Mouse (Mus musculus) embryonic fibroblast, embryonic 13.5 days (primary cell): ENCODE results near the gene Il12rb2.

ENCODE experiments used
- CTCF ChIP-seq: IDR thresholded peaks from 2 replicates; pipeline ENCODE4 v1.5.1; 2011; ENCODE audit warnings: mild to moderate bottlenecking, control low read depth, low read length, moderate library complexity, borderline replicate concordance; ENCODE audit not compliant: insufficient read depth
- POLR2A ChIP-seq: IDR thresholded peaks from 2 replicates; pipeline ENCODE4 v1.6.1; 2011; ENCODE audit warnings: low read depth, mild to moderate bottlenecking, control low read depth, low read length, moderate library complexity

DNA sequence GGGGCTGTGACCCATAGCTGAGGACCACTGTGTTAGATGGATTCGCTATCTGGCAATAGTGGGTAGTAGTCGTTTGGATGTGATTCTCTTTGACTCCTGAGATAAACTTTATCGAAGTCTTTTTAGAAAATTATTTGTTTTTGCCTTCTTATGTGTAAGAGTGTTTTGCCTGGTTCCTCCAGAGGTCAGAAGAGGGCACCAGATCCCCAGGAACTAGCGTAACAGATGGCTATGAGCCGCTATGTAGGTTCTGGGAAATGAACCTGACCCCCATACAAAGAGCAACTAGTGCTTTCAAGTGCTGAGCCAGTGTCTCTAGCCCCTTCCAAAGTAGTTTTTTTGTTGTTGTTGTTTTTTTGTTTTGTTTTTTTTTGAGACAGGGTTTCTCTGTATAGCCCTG lies 79.9 kb downstream of the Il12rb2 start:
- no peak for TF ChIP-seq CTCF
- no peak for TF ChIP-seq POLR2A
